Mouse (Mus musculus): ENCODE measurements at regions not wholly inside any gene's neighbourhood (a gene's known extent, or its start where the extent isn't known, plus 50 kb on each side); places are given as distances from the start of the nearest gene placed in this dataset.

DNA sequence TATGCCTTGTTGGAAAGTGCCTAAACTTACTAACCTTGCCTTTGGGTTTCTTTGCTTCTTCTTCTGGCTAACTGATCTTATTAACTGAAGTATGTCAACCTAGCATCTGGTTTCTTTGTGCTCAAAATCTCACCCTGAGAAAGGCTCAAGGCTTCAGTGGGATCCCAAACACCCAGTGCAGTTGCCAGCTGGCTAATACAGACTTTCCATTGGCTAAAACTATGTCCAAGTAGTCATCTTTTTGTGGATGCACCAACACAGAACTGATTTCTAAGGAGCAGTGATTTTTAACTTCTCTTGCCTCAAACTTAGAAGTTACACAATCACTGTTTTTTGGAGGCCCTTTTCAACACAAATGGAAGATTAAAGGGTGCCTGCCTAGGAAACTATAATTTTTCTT lies 97.8 kb upstream of the Dcn start:
- in situ Hi-C loops (cut with MseI, MboI) = no loop called here

DNA sequence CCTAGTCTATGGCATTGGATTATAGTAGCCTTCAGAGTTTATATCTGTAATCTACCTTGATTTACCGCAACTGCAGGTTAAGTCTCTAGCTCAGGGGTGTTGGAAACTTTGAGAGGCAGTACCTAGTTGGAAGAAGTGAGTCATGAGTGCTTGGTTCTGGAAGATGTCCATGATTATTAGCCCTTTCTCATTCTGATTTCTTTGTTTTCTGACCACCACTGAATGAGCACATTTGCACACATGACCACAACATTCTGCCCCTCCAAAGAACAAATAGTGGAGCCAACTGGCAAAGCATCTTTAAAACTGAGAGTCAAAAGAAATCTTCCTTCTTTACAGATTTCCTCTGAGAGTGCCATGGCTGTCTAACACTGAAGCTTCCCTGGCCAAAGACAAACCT lies 95.5 kb upstream of the Dcn start:
- in situ Hi-C loops (cut with MseI, MboI) = no loop called here

DNA sequence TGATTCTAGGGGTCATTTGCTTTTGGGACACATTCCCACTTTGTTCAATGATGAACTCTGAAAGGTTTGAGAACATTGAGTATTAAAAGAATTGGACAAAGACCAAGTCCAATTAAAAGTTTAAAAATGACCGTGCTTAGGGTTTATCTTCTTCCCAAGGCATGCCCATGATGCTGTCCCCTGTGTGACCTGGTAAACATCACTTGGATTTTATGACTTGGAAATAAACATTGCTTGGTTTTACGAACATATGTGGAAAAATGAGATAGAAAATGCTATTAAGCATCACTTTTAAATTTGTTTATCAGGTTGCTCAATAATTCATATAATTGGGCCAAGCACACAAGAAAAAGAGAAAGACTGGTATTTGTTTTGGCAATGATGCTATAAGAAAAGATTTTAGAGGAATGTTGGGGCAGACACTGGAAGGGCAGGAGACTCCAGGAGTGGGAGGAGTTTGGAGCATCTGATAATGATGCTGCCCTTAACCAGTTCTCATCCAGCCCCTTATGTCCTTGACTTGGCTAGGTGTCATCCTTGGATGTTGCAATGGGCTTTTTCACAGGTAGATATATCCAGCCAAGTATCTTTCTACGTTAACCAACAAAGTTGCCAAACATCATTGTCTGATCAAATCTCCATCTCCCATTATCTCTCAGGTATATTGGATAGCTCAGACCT lies 92.1 kb upstream of the Dcn start:
- in situ Hi-C loops (cut with MseI, MboI) = no loop called here

DNA sequence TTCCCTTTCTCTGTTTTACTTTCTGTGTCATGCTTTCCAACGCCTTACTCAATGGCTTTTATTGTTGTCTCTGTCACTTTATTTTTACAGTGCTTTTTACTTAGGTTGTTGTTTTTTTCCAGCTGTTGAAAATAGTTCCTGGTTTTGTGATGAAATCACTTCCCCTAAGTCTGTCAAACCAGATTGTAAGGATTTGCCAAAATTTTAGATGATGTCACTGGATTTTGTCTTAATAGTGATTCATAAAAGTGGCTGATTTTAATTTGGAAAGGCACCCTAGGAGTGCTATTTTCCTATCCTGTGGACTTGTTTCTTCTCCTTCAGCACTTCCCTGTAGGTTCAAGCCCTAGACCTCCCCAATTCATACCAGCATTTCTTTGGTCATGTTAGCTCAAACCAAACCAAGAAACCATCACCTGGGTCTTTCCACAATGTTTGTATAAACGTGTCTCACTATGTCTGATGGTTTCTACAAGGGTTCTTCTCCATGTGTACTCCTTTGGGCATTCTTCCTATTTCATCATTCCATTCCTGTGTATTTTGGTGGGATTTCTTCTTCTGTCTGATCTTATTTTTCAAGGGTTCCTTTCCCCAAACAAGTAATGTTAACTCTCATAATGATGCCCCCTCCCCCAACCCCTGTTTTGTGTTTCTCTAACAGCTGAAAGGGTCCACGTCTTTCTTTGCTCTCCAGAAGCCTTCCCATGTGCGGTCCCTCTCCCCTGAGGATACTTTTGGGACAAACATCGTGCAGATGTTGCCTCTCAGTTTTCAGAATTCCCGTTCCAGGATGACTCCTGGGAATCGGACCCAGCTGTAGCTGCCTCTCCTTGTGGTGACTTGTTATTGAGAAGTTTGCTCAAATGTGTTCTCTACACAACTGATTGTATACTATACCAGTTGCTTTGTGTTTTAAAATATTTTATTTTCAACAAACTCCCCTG lies 89.5 kb upstream of the Dcn start:
- in situ Hi-C loops (cut with MseI, MboI) = no loop called here

DNA sequence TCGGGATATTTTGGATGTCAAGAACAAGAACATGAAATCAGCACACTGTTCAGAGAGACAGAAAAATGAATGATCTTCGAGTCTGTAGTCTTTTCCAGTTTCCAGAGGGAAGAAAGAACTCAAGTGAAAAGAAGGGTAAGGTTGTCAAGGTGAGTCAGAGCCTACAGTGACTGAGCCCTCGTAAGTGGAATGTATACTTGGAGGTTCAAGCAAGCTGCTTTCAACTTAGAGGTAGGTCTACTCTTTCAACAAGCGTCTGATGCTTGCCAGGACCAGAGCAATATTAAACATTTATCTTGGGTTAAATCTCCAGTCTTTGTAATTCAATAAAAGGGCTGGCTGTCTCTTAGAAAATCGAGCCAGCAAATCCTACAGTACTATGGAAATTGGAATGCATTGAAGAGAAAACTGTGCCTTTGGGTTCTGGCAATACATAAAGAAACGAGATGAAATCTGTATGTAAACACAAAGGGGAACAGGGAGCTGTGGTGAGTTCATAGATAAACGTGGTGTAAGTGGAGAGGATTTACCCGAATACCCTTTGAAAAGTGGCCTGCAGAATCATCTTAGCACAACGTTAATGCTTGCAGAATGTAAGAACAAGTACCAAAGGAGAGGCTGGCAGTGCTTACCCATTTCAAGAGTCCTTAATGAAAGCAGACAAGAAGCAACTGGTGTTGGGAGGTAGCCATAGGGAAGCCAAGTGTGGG lies 82.2 kb upstream of the Dcn start:
- in situ Hi-C loops (cut with MseI, MboI) = no loop called here

DNA sequence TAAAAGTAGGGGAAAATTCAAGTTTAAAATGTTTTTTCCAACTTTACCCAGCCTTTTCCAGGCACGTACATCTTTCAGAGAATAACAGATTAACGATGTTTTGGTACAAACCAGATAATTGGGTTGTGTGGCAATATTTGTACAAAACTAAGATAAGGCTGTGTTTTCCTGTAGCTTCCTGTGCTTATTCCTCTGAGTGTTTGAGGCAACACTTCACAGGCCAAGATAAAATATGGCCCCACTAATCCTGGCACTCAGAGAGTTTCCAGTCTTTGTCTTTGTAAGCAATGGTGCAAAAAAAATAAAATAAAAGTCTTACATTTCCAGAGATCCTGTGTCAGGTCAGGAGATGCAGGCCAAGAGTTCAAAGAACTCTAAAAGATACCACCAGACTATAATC lies 81.5 kb upstream of the Dcn start:
- in situ Hi-C loops (cut with MseI, MboI) = no loop called here

DNA sequence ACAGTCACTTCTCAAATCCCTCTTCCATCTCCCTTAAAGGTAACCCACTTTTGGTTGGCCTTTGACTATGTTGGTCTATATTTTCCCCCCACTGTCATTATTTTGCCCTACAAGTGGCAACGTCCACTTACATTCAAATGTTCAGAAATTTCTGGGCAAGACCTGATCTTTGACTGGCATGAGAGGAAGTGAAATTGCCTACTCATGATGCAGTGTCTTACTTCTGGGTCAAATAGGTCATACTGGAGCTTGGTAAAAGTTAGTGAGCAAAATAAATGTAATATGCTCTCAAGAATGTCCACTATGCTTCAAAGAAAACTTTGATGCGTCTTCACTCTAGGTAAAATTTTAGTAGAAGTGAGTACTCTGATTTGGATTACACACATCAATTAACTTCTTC lies 76.9 kb upstream of the Dcn start:
- in situ Hi-C loops (cut with MseI, MboI) = no loop called here

DNA sequence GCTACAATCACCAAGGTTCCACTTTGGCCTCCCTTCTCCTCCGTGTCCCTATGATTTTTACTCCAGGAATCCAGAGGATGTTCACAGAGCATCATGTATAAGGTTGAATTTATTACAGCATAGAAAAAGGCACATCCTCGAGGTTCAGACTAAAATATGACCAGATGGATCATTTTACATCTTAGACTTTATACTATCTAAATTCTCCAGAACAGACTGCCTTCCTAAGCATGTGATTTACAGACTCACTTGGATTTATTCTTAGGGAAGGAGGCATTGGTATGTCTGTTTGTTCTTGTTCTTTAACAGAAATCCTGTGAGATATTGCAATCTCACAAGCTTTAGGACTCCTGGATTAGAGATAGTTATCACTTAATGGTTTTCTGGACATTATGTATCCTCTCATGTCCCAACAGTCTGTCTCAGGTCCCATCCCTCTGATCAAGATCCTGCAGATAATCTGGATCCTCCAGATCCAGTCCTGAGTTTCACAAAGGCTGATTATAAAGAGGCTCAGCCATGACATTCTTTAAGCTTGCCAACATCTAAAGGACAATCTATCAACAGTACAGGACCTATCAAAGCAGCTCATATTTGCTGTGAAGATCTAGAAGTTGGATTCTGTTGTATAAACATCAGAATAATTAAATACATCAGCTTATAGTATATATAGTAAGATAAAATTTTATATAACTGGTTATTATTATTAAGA lies 75.2 kb upstream of the Dcn start:
- in situ Hi-C loops (cut with MseI, MboI) = no loop called here

DNA sequence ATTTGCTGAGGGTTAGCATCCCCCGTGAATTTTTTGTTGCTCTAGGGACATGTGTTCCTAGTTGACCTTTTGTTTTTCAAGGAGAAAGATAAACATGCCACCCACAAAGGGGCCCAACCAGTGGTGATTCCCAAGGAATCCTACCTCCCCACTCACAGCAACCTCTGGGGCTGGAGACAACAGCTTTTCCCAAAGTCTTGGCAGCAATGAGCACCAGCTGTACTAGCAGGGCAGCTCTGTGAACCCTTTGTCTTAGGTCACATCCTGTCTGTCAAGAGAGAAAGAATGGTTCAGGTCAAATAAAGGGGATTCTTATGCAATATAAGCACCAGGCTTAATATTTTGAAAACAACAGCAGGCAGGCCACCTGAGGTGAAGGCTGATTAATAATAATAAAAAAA lies 70.2 kb upstream of the Dcn start:
- in situ Hi-C loops (cut with MseI, MboI) = no loop called here

DNA sequence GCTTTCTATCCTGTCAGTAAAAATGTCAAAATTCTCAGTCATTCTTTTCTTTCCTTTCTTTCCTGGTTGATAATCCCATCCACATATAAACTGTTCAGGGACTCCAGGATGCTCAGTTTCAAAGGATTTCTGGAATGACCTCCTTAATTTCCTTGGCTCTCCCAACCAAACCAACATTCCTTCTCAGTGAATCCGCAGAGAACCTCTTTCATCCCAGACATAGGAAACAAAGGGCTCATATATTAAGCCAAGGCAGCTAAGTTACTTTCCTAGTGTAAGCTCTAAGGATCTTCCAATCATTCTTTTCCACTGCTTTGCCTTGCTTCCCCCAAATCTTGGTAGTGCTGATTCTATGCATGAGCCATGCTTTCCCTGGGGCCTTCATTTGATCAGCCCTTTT lies 69.5 kb upstream of the Dcn start:
- in situ Hi-C loops (cut with MseI, MboI) = no loop called here

DNA sequence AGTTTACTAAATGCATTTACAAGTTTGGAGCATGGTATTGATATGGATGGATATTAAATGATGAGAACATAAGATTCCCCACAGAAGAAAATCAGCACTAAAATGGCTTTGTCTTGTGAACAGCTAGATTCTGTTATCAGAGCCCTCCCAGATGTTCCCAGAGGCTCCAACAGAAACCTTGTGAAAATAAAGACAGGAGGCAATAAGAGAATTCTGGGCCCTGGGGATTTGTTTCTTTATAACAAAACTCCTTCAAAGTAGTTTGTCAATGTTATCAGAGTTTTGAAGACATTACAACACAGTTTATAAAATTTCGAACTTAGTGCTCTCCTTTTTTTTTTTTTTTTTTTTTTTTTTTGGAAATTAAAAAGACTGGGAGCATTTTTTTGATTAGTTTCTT lies 56.8 kb upstream of the Dcn start:
- in situ Hi-C loops (cut with MseI, MboI) = no loop called here

DNA sequence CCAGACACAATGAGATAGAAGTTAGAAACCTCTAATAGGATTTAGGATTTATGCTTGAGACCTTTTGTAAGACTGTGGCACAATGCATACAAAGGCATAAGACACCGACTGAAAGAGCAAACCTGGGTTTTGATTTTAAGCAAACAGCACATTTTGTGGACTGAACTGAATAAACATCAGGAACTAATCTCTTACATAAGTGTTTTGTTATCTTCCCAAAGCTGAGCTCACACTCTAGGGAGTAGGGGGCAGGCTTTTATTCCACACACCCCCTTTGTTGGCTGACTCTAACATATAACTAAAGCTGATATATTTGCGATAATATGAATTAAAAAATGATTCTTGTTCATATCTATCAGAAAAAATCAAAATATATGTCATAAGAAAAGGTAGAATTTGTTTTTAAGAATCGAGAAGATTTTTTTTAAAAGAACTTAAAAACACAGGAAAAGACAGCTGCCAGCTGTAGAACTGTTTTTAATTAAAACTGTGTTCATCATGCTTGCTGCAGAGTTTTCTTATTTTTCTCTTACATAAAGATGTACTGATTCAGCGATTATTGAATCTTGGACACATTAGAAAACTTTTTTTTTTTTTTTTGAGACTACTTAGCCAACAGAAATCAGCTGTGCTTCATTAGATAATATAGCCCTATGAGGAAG lies 56.2 kb upstream of the Dcn start:
- in situ Hi-C loops (cut with MseI, MboI) = no loop called here
